Mouse (Mus musculus) kidney, adult 2 months (tissue): ENCODE measurements at regions not wholly inside any gene's neighbourhood (a gene's known extent, or its start where the extent isn't known, plus 50 kb on each side); places are given as distances from the start of the nearest gene placed in this dataset.
"Not testable (repeated sequence)": the region's sequence is repeated elsewhere in the genome, so short reads cannot be mapped to it uniquely, and the experiment has no call there.

Experiments used
- DNase-seq: peaks from one replicate; pipeline ENCODE4 v3.0.0; 2021
- H3K27ac ChIP-seq: fragments of 200-500 bp; 2 replicates; pipeline ENCODE4 v1.5.1; 2012; ENCODE audit warnings: low read depth, low read length, control low read depth, inconsistent platforms; ENCODE audit not compliant: insufficient read depth
- H3K27me3 ChIP-seq: fragments of 200-500 bp; replicated peaks from 2 replicates; pipeline ENCODE4 v1.6.1; 2012; ENCODE audit warnings: mild to moderate bottlenecking, moderate library complexity, low read length, inconsistent platforms; ENCODE audit not compliant: control insufficient read depth, insufficient read depth
- H3K36me3 ChIP-seq: fragments of 200-500 bp; 2 replicates; pipeline ENCODE4 v1.6.1; 2012; ENCODE audit warnings: mild to moderate bottlenecking, moderate library complexity, low read length, inconsistent platforms; ENCODE audit not compliant: control insufficient read depth, insufficient read depth
- H3K4me1 ChIP-seq: fragments of 200-500 bp; 2 replicates; pipeline ENCODE4 v1.6.1; 2011; ENCODE audit warnings: low read length; ENCODE audit not compliant: control insufficient read depth, insufficient read depth
- H3K4me3 ChIP-seq: fragments of 200-500 bp; 2 replicates; pipeline ENCODE4 v1.5.1; 2011; ENCODE audit warnings: mild to moderate bottlenecking, low read depth, low read length, control low read depth; ENCODE audit not compliant: insufficient read depth
- CTCF ChIP-seq: fragments of 200-500 bp; conservative IDR thresholded peaks from 2 replicates; pipeline ENCODE4 v1.5.1; 2011; ENCODE audit warnings: low read depth, mild to moderate bottlenecking, control low read depth, low read length, moderate library complexity, mixed read lengths; ENCODE audit not compliant: insufficient read depth, insufficient read length
- POLR2A ChIP-seq: fragments of 200-500 bp; IDR thresholded peaks from one replicate; pipeline ENCODE4 v1.6.1; 2011; ENCODE audit warnings: low read depth, low read length, control low read depth
- WGBS: fragments of 180-500 bp; shearing (Covaris S2); methylation state at CpG from one replicate; pipeline ENCODE4 v1.1.7; 2018; 5-methylcytosine and 5-hydroxymethylcytosine counted together

DNA sequence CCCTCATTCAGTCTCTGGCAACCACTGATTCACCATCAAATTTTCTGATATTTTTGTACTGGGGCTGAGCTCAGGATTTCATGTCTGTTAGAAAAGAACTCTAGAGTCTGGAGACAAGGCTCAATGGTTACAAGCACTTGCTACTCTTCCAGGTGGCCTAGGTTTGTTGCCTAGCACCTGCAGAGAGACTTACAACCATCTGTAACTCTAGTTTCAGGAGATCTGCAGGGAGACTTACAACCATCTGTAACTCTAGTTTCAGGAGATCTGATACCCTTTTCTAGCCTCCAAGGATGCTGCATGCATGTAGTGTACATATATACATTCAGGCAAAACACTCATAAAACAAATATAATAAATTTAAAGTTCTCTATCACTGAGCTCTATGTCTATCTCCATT lies 166.1 kb downstream of the Akr1d1 start:
- Histone ChIP-seq H3K4me3 (no peak overlapping the region), H3K4me1 (no peaks in the 10 kb centered on the region), H3K36me3 (no peaks in the 10 kb centered on the region), H3K27me3 (no peaks in the 10 kb centered on the region), H3K27ac (no peak overlapping the region)
- DNase-seq: no peak
- TF ChIP-seq CTCF (no peak), POLR2A (no peak)

GRCm38 (mm10) chr6:37703946-37704345 lies 166.7 kb upstream of the Trim24 start:
- Histone ChIP-seq H3K4me3 (no peak overlapping the region), H3K4me1 (no peaks in the 10 kb centered on the region; the same call in 1 of the 2 replicates), H3K27ac (no peak overlapping the region), H3K36me3 (no peaks in the 10 kb centered on the region), H3K27me3 (no peaks in the 10 kb centered on the region)
- DNase-seq: no peak
- WGBS: 95% methylated on average over 2 of the region's 2 CpGs
- TF ChIP-seq CTCF: no peak
- TF ChIP-seq POLR2A: no peak

DNA sequence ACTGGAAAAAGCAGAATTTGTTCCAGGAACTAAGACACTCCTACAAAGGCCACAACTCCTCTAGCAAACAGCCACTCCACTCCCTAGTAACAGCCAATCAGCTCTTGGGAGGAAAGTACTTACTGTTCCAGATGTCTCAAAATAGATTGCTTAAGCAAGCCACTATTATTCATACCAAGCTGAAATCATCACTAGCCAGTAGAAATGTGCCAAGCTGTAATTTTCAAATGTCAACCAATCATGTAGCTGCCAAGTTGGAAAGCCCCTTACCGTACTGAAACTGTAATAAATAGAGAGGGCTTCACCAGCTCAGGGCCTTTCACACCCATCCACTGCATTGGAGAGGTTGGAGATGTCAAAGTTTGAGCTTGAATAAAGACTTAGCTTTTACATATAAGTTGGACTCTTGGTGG lies 164.9 kb upstream of the Trim24 start:
- no peak overlapping the region for H3K4me3 ChIP-seq
- no peak for TF ChIP-seq CTCF
- no peak for TF ChIP-seq POLR2A
- H3K27ac ChIP-seq: peak overlapping the region; percentile 17; the same call in 1 of the 2 replicates
- H3K4me1 ChIP-seq: no peaks in the 10 kb centered on the region; the same call in 1 of the 2 replicates
- 49% methylated on average over 1 of the region's 1 CpGs for WGBS
- no peaks in the 10 kb centered on the region for H3K27me3 ChIP-seq
- DNase-seq: peak; percentile 86
- no peaks in the 10 kb centered on the region for H3K36me3 ChIP-seq

- not testable (repeated sequence) for H3K4me1 ChIP-seq, H3K36me3 ChIP-seq, H3K4me3 ChIP-seq, H3K27ac ChIP-seq, H3K27me3 ChIP-seq
- WGBS: 54% methylated on average over 1 of the region's 1 CpGs
- peak; percentile 77 for DNase-seq
Measured at GRCm38 (mm10) chr6:37707671-37708070, 162.9 kb upstream of the Trim24 start.

GRCm38 (mm10) chr6:37711766-37712165 lies 158.8 kb upstream of the Trim24 start:
- Histone ChIP-seq H3K4me3 (no peak overlapping the region), H3K27me3 (no peaks in the 10 kb centered on the region), H3K4me1 (0 out of 2 replicates have a peak, but pooled peaks cover 4% of the 10 kb centered on the region), H3K36me3 (no peaks in the 10 kb centered on the region), H3K27ac (no peak overlapping the region)
- WGBS: 74% methylated on average over 1 of the region's 1 CpGs
- TF ChIP-seq POLR2A (no peak), CTCF (no peak)
- DNase-seq: no peak

DNA sequence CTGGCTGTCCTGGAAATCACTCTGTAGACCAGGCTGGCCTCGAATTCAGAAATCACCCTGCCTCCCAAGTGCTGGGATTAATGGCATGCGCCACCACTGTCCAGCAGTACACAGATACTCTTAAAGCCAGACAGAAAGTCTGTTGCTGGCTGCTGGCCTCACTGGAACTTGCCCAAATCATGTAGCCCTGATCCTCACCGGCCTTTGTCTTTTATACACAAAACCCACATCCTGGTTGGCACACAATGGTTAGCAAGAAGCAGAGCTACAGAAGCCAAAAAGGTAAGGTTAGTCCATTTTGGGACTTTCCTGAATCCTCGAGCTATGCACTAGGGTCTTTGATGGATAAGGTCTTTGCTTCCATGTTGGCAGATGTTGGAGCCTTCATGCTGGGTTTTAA lies 157.2 kb upstream of the Trim24 start:
- no peak for DNase-seq
- no peak for TF ChIP-seq CTCF
- no peak for TF ChIP-seq POLR2A
- Histone ChIP-seq H3K36me3 (no peaks in the 10 kb centered on the region), H3K27me3 (no peaks in the 10 kb centered on the region), H3K4me3 (no peak overlapping the region), H3K4me1 (0 out of 2 replicates have a peak, but pooled peaks cover 4% of the 10 kb centered on the region), H3K27ac (no peak overlapping the region)
- WGBS: 84% methylated on average over 4 of the region's 4 CpGs

DNA sequence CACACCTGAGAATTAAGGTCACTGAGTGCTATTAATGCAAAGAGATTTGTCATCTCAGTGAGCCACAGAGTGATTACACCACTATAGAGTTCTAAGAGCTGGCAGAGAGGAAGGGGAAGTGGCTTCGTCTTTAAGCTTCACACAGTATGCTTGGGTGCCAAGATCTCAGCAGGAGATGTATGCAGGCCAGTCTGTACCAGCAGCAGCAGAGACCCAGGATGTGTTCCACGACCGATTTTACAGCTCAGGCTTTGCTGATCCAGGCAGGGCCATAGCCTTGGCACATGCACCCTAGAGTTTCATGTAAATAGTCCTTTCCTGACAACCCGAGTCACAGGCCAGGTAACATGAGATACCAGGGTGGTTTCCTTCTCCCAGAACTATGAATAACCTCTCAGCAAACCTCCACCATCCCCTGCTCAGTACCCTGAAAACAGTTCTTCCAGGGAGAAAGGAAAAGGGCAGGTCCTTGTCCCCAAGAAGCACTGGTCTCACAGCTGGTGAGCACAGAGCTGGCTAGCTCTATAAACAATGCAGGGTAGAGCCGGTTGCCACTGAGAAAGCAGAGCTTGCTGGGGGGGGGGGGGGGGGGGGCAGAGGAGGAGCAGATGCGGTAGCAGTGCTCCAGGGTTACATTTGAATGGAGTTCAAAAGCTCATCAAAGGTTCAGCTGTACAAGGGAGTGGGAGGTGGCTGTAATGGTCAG lies 156.2 kb upstream of the Trim24 start:
- no peaks in the 10 kb centered on the region for H3K27me3 ChIP-seq
- 0 out of 2 replicates have a peak, but pooled peaks cover 4% of the 10 kb centered on the region for H3K4me1 ChIP-seq
- no peaks in the 10 kb centered on the region for H3K36me3 ChIP-seq
- TF ChIP-seq CTCF (no peak), POLR2A (no peak)
- no peak overlapping the region for H3K4me3 ChIP-seq
- WGBS: 17% methylated on average over 6 of the region's 6 CpGs
- no peak overlapping the region for H3K27ac ChIP-seq
- DNase-seq: peak; percentile 19
